Mouse (Mus musculus) heart, embryonic 16.5 days (tissue): ENCODE data around the gene Sytl3. TPM values are rescaled to one million over a fixed set of nuclear protein-coding genes. Genes with fewer than 3 reads are reported as not detected.
A peak's percentile ranks its signal among the peaks of the same experiment; 100 is the strongest.

ENCODE experiments used
- ATAC-seq: fragments of 200-750 bp; cut with Nextera tagmentation; replicated peaks from 2 replicates; pipeline ENCODE4 v1.8.0; 2017; ENCODE audit warnings: moderate number of reproducible peaks; ENCODE audit not compliant: insufficient read depth, low FRiP score; ENCODE audit errors: extremely low read depth
- H3K27ac ChIP-seq: fragments of 300-500 bp; sonication (generic); 2 replicates; pipeline ENCODE4 v1.5.1; 2014; ENCODE audit warnings: mild to moderate bottlenecking, low read length, control low read depth, moderate library complexity
- H3K27me3 ChIP-seq: fragments of 300-500 bp; sonication (generic); 2 replicates; pipeline ENCODE4 v1.6.1; 2014; ENCODE audit warnings: low read length, mixed read lengths; ENCODE audit not compliant: control insufficient read depth, insufficient read depth
- H3K36me3 ChIP-seq: fragments of 300-500 bp; sonication (generic); 2 replicates; pipeline ENCODE4 v1.6.1; 2014; ENCODE audit not compliant: control insufficient read depth, insufficient read depth
- H3K4me1 ChIP-seq: fragments of 300-500 bp; sonication (generic); 2 replicates; pipeline ENCODE4 v1.6.1; 2014; ENCODE audit warnings: low read length, mixed read lengths; ENCODE audit not compliant: control insufficient read depth, insufficient read depth
- H3K4me2 ChIP-seq: fragments of 300-500 bp; sonication (generic); 2 replicates; pipeline ENCODE4 v1.6.1; 2014; ENCODE audit warnings: low read depth, mild to moderate bottlenecking, control low read depth, low read length
- H3K4me3 ChIP-seq: fragments of 300-500 bp; sonication (generic); 2 replicates; pipeline ENCODE4 v1.5.1; 2014; ENCODE audit warnings: mild to moderate bottlenecking, control low read depth, low read length
- H3K9ac ChIP-seq: fragments of 300-500 bp; sonication (generic); 2 replicates; pipeline ENCODE4 v1.6.1; 2014; ENCODE audit warnings: low read length, control low read depth
- H3K9me3 ChIP-seq: fragments of 300-500 bp; sonication (generic); replicated peaks from 2 replicates; pipeline ENCODE4 v1.6.1; 2016; ENCODE audit warnings: low read length; ENCODE audit not compliant: control insufficient read depth
- WGBS: fragments of 180-500 bp; shearing (Covaris S2); extraction: QIAGEN DNeasy Blood & Tissue Kit; methylation state at CpG from one replicate; pipeline ENCODE4 v1.1.7; 2014; 5-methylcytosine and 5-hydroxymethylcytosine counted together
- polyA plus RNA-seq: library from polyadenylated mRNA; unstranded; fragments of >200 nt; fragmentation: Nextera tagmentation; extraction: Ambion mirVana; gene quantifications from 2 replicates; pipeline ENCODE4 v1.2.1, GENCODE M21; 2015

The Sytl3 gene
- polyA plus RNA-seq, 1 experiment from 2014 or later = 5.2 TPM

DNA sequence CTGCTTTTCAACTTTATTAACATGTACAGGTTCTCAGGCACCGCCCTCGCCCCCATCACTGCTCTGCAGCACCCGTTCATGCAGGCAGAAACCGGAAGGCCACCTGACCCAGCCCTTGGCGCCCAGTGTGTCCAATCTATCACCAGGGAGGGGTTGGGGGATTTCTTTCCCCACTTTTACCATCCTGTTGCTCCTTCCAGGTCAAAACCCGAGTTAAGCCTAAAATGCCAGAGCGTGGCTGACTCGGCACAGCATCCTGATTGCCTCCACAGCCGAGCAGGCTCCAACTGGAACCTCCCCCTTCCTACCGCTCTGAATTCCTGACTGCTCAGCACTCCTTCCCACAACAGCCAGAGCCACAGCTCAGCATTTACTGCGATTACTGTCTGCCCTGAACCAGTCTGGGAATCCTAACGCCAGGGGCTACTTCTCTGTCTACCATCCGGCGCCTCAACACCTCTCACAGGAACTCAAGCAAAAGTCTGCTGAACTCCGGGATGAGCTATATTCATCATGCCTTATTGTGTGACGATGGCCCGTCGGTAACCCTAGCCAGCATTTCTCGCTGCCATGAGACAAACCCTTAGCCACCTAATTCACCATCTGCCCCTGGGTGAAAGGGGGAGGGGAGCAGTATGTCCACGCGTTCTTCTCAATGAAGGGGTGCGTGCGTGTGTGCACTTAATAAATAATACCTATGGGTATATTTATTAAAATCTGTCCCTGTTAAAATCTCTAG is 120.0 kb downstream of the Sytl3 start:
- peak; percentile 41 for ATAC-seq
- no peaks in the 10 kb centered on the region for H3K27me3 ChIP-seq
- peak overlapping the region; percentile 74 for H3K9ac ChIP-seq
- H3K27ac ChIP-seq = peak overlapping the region; percentile 90
- H3K4me2 ChIP-seq = peak overlapping the region; percentile 61
- peak overlapping the region; percentile 62 for H3K4me3 ChIP-seq
- WGBS = 4% methylated on average over 23 of the region's 23 CpGs
- H3K4me1 ChIP-seq = peaks cover 52% of the 10 kb centered on the region
- no peaks in the 10 kb centered on the region for H3K9me3 ChIP-seq
- no peaks in the 10 kb centered on the region for H3K36me3 ChIP-seq

DNA sequence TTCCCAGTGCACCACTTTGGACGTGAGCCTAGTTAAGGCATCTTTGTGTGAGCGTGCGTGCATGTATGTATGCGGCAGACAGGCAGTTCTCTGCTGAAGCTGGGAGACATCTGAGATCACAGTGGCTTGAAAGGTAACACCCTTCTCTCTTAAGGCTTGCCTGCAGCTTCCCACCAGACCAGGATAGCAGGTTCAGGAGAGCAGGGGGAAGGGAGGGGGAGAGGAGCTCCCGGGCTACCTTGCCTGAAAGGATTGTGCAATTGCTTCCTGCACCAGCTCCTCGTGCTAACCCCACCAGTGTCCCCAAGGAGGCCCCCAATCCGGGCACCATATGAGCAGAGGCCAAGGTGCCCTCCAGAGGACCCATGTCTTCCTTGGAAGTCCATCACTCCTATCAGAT is 120.7 kb downstream of the Sytl3 start:
- Histone ChIP-seq H3K4me2 (peak overlapping the region; percentile 61), H3K27me3 (no peaks in the 10 kb centered on the region), H3K27ac (peak overlapping the region; percentile 90), H3K4me3 (peak overlapping the region; percentile 62), H3K36me3 (no peaks in the 10 kb centered on the region), H3K9ac (peak overlapping the region; percentile 74), H3K4me1 (peaks cover 46% of the 10 kb centered on the region), H3K9me3 (no peaks in the 10 kb centered on the region)
- whole genome bisulfite sequencing = 19% methylated on average over 7 of the region's 7 CpGs
- no peak for ATAC-seq

DNA sequence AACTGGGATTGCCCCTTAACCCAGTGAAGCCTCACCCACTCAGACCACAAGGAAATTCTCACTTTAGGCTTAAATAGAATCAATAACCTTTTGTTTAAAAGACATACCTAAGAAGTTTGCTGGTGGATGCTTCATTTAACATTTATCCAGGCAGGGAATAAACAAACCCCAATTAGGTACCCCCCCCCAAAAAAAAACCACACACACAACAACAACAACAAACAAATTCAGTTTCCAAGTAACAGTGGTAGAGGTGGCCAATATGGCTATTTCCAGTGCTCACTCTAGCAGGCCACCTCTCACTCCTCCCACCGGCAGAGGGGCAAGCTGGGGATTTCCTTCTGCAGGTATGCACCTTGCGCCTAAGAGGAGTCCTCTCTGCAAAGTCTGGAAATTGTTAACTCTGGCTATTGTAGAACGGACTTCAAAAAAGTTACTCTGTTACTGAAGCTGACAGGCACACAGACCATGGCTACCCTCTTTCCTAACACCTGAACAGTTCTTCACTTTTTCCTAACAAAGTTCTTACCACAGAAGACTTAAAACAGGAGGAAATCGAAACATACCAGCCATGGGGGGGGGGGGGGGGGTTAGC is 121.7 kb downstream of the Sytl3 start:
- ATAC-seq = no peak
- WGBS = 42% methylated on average over 4 of the region's 4 CpGs
- H3K9me3 ChIP-seq = no peaks in the 10 kb centered on the region

DNA sequence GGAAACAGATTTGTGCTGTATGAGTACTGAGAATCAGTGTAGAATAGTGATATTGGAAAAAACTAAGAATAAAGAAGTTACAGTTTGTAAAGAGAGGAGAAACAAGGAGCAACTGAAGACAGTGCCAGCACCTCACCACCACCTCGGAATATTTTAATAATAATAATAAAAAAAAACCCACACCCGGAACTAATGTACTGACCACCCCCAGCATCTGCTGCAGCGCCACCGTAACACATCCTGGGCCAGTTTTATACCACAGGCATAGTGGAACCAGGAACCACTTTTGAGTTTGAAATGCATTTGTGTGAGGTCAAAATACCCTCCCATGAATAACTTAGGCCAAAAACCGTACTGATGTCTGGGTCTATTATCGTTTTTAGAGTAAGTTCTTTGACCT is 122.4 kb downstream of the Sytl3 start:
- Histone ChIP-seq H3K4me2 (peak overlapping the region; percentile 61), H3K27ac (no peak overlapping the region)
- whole genome bisulfite sequencing = 39% methylated on average over 6 of the region's 6 CpGs

More for the DNA sequence above, 121.7 kb downstream of the Sytl3 start:
- Histone ChIP-seq H3K4me3 (peak overlapping the region; percentile 74), H3K27me3 (no peaks in the 10 kb centered on the region), H3K4me2 (peak overlapping the region; percentile 61), H3K27ac (no peak overlapping the region), H3K9ac (peak overlapping the region; percentile 86), H3K36me3 (no peaks in the 10 kb centered on the region), H3K4me1 (peaks cover 45% of the 10 kb centered on the region)

DNA sequence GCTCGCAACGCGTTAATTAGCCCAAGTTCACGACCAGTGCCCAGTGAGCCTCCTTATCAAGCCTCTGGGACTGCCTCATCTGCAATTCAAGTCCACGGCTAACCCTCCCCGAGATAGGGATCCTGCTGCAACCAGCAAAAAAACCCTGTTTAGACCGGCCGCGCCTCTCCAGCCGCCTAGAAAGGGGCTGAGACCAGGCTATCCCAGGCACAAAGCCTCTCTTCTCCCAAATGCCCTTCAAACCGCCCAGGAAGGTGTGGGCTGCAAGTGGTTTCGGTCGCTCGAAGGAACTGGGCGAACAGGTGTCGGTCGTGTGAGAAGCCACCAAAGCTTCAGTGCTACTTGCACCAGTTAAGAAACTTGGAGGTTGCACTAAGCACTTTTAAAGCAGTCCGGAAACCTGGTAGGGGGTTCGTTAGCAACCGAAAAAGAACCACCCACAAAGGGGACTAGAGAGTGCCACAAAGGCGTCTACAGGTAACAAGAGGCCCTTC is 123.2 kb downstream of the Sytl3 start:
- peak overlapping the region; percentile 61 for H3K4me2 ChIP-seq
- WGBS = under 1% methylated on average over 21 of the region's 21 CpGs
- peak overlapping the region; percentile 86 for H3K9ac ChIP-seq
- H3K27me3 ChIP-seq = no peaks in the 10 kb centered on the region
- H3K4me1 ChIP-seq = peaks cover 33% of the 10 kb centered on the region
- ATAC-seq = no peak
- H3K27ac ChIP-seq = peak overlapping the region; percentile 93
- H3K4me3 ChIP-seq = peak overlapping the region; percentile 74
- H3K36me3 ChIP-seq = no peaks in the 10 kb centered on the region
- H3K9me3 ChIP-seq = no peaks in the 10 kb centered on the region

More for the DNA sequence above, 122.4 kb downstream of the Sytl3 start:
- Histone ChIP-seq H3K36me3 (no peaks in the 10 kb centered on the region), H3K9ac (peak overlapping the region; percentile 86), H3K4me1 (peaks cover 39% of the 10 kb centered on the region), H3K9me3 (no peaks in the 10 kb centered on the region), H3K27me3 (no peaks in the 10 kb centered on the region), H3K4me3 (peak overlapping the region; percentile 74)
- no peak for ATAC-seq

DNA sequence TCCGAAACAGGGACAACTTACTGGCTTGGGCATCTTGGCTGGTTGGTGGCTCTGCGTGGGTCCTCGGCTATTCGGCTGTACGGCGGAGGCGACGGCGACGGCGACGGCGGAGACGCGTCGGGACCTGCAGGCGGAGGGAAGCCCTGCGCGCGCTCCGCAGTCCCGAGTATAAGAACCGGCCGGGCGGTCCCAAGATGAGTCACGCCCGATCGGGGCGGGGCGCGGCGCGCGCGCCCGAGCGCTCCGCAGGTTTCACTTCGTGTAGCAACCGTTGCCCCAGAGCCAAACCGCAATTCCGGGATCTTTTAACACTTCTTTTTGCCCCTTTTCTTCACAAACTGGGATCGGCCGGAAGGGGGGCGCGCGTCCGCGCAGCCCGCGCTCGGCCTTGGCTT is 123.7 kb downstream of the Sytl3 start, which contains the start of gene Ezr:
Gene Ezr, minus strand, starts transcription at position 174 of the 395 bp plus-strand sequence.
- H3K27me3 ChIP-seq = no peaks in the 10 kb centered on the region
- peak; percentile 86 for ATAC-seq
- peak within 1 kb of the TSS; percentile 86 for H3K9ac ChIP-seq
- H3K4me3 ChIP-seq = peak within 1 kb of the TSS; percentile 74
- peaks cover 28% of the 10 kb centered on the region for H3K4me1 ChIP-seq
- WGBS = under 1% methylated on average over 52 of the region's 52 CpGs
- H3K4me2 ChIP-seq = peak within 1 kb of the TSS; percentile 61
- H3K36me3 ChIP-seq = no peaks in the 10 kb centered on the region
- H3K9me3 ChIP-seq = no peaks in the 10 kb centered on the region
- peak within 1 kb of the TSS; percentile 93 for H3K27ac ChIP-seq

DNA sequence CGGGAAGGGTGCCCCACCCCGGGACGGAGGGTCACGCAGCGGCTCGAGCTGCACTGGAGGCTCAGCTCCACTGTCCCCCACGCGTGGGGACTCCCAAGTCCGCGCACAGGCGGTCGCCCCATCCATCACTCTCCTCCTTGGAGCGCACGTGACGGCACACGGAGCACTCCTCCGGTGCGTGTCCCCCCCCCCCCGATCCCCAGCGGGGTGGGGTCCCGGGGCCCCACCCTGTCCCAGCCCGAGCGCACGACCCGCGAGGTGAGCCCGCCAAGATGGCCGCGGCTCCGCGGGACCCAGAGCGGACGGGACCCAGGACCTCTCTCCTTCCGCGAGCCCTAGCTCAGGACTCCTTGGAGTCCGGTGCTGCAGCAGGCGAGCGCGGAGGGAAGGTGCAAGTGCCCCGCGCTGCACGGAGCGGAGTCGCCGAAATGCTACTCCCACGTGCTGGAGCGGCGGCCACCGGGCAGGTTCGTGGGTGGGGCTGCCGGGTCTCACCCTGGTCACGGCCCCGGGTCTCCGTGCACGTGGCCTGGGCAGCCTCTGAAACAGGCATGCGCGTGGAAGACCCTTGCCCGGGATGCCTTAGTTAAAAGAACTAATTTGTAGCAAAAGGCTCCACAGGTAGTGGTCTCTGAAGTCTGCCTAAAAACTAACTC is 124.2 kb downstream of the Sytl3 start:
- H3K9me3 ChIP-seq = no peaks in the 10 kb centered on the region
- ATAC-seq = peak; percentile 44
- WGBS = 0% methylated on average over 58 of the region's 58 CpGs
- no peaks in the 10 kb centered on the region for H3K27me3 ChIP-seq
- peak overlapping the region; percentile 86 for H3K9ac ChIP-seq
- peak overlapping the region; percentile 74 for H3K4me3 ChIP-seq
- H3K27ac ChIP-seq = peak overlapping the region; percentile 93
- peak overlapping the region; percentile 61 for H3K4me2 ChIP-seq
- H3K36me3 ChIP-seq = no peaks in the 10 kb centered on the region
- peaks cover 24% of the 10 kb centered on the region for H3K4me1 ChIP-seq

DNA sequence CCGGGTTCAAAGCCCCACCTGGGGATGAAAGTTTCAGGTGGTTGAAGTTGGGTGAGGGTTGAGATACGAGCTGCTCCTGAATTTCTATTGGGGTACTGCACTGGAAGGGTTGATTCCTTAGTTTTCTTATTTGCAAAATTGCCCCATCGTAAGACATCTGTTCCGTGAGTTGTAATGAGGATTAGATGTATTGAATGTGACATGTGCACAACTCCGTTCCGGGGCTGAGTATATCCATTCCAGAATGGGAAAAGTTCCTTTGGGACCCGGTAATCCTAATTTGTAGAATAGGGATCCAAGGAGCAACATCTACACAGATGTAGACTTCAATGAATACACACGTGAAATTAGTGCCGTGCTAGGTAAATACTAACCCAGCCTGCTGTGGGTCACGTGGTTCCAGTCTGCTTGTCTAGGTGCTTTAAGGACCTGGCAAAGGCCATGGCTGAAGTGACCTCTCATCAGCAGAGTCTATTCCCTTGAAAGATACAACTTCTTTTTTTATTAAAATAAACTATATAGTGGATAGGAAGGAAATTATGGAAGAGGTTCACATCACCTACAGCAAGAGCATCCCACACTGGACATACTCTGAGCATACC is 125.0 kb downstream of the Sytl3 start:
- H3K9ac ChIP-seq = peak overlapping the region; percentile 86
- H3K27ac ChIP-seq = no peak overlapping the region
- H3K36me3 ChIP-seq = no peaks in the 10 kb centered on the region
- no peaks in the 10 kb centered on the region for H3K27me3 ChIP-seq
- peak overlapping the region; percentile 74 for H3K4me3 ChIP-seq
- no peaks in the 10 kb centered on the region for H3K9me3 ChIP-seq
- 48% methylated on average over 10 of the region's 10 CpGs for WGBS
- peak overlapping the region; percentile 61 for H3K4me2 ChIP-seq
- H3K4me1 ChIP-seq = peaks cover 24% of the 10 kb centered on the region
- no peak for ATAC-seq
